Mouse (Mus musculus): Measurements from ENCODE around the gene Trpc1. TPM values are rescaled to one million over a fixed set of nuclear protein-coding genes. Genes with fewer than 3 reads are reported as not detected.

Gene Trpc1
- polyA plus RNA-seq, 1 experiment: 26.2 TPM

DNA sequence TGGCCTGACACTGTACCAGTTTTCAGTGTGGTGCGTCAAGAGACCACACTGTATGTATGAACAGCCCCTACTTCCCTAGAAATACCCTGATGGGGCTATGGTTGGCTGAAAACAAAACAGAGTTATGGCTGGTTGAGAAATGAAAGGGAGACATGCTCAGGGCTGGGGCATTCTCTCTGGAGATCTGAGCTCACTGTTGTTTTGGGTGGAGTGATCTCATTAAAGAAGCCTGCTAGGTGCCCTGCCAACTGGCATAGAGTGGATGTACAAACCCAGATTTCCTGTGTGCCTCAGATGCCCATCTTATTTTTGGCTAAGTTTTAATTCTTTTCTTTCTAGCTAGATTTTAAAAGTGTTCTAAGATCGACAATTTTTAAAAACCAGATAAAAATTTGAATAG lies 92.2 kb downstream of the Trpc1 start:
- Histone ChIP-seq H3K27ac (ENCODE audit: insufficient read depth, low read length) (no peak overlapping the region), H3K4me3 (ENCODE audit: insufficient read depth, low read length) (no peak overlapping the region), H3K4me1 (ENCODE audit: control insufficient read depth, insufficient read depth, low read length) (no peaks in the 10 kb centered on the region)
- TF ChIP-seq POLR2A (IDR thresholded peaks at IDR 0.05; ENCODE audit: extremely low read depth, insufficient read depth, low read length) (no peak), CTCF (IDR thresholded peaks at IDR 0.05; ENCODE audit: extremely low read depth, insufficient read depth, low read length) (no peak)

Other genes starting within 250 kb of the Trpc1 start
- gene U2surp, start 238.4 kb downstream of the Trpc1 start, polyA plus RNA-seq (2012; rRNA removed): 24.3 and 25.9 TPM in 2 replicates
- 18.0 and 19.0 TPM in 2 replicates for gene Paqr9, start 190.7 kb downstream of the Trpc1 start, polyA plus RNA-seq (2012; rRNA removed)
- gene Pcolce2, start 112.8 kb downstream of the Trpc1 start, polyA plus RNA-seq (2012; rRNA removed): 1.5 and 1.6 TPM in 2 replicates
- gene Pls1, start 94.9 kb upstream of the Trpc1 start, polyA plus RNA-seq (2012; rRNA removed): 5.8 and 6.2 TPM in 2 replicates
- gene Atr, start 107.2 kb upstream of the Trpc1 start, polyA plus RNA-seq (2012; rRNA removed): 8.7 and 9.4 TPM in 2 replicates
- gene Xrn1, start 204.4 kb upstream of the Trpc1 start, polyA plus RNA-seq (2012; rRNA removed): 11.5 and 12.5 TPM in 2 replicates

Data from cortical plate, adult 2 months (tissue).